Mouse (Mus musculus): Measurements from ENCODE around the gene Tshz3.

DNA sequence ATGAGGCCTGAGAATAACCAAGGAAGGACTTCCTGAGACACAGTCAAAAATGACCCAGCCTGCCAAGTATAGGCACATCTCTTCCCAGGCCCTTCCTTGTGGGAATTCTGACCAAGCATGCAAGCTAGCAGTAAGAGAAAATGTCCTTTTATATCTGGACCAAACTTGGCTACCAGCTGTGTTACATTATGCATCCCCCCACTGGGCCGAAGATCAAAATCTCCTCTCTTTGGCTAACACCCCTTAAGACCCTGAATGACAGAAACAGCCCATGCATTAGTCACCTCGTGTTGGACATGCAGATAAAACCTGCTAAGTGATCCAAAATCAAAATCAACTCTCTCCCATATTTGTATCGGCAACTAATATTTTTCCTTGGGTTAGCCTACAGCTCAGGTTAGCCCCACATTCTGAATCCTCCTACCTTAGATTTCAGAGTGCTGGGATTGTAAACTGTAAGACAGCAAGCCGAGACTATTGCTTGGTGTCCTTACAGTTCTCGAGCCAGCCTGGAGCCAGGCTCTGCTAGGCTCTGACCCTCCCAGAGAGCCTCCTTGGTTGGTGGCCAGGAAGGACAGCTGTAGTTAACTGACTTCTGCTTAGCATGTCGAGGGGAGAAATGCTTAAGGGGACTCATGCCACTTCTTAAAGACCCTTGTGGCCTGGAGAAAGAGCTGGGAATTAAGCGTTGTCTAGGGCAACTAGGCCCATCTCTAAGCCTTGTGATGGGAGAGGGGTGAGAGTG is 8.7 kb upstream of the Tshz3 start:
- TF ChIP-seq CTCF (IDR thresholded peaks at IDR 0.05; ENCODE audit: low read depth) (no peak), EP300 (IDR thresholded peaks at IDR 0.05; ENCODE audit: low read depth) (no peak)

Data from liver, embryonic 14.5 days (tissue).